Mouse (Mus musculus): ENCODE results near the gene Gm13289.
"Not testable (repeated sequence)": the region's sequence is repeated elsewhere in the genome, so short reads cannot be mapped to it uniquely, and the experiment has no call there.

Gene Gm13289

GRCm38 (mm10) chr4:88785409-88785808 lies 8.7 kb downstream of the Gm13289 start, which contains the start of gene Gm13276:
TSS of gene Gm13276 (plus strand) at chr4:88785709.
- not testable (repeated sequence) for DNase-seq

GRCm38 (mm10) chr4:88788402-88788801 lies 11.7 kb downstream of the Gm13289 start, which contains the start of gene Gm13277:
TSS of gene Gm13277 (plus strand) at chr4:88788632.
- DNase-seq: peak; percentile 67 to 75

DNA sequence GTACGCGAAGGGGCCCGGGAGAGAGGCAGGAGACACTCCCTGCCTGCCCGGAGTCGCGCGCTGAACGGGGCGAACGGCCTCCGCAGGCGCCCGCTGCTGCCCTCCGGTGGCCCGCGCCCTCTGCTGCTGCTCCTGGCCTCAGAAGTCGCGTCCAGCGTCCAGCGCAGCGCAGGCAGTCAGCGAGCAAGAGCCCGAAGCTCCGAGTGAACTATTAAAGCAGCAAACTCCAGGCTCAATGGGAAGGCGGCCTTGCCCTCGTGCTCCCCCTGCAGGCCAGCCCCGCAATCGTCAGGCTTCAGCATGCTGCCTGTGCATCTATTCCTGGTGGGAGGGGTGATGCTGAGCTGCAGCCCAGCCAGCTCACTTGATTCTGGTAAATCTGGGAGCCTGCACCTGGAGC lies 14.5 kb downstream of the Gm13289 start, which contains the start of gene Gm13278:
TSS of gene Gm13278 (plus strand) at position 301 of the 400 bp plus-strand sequence.
- not testable (repeated sequence) for DNase-seq

DNA sequence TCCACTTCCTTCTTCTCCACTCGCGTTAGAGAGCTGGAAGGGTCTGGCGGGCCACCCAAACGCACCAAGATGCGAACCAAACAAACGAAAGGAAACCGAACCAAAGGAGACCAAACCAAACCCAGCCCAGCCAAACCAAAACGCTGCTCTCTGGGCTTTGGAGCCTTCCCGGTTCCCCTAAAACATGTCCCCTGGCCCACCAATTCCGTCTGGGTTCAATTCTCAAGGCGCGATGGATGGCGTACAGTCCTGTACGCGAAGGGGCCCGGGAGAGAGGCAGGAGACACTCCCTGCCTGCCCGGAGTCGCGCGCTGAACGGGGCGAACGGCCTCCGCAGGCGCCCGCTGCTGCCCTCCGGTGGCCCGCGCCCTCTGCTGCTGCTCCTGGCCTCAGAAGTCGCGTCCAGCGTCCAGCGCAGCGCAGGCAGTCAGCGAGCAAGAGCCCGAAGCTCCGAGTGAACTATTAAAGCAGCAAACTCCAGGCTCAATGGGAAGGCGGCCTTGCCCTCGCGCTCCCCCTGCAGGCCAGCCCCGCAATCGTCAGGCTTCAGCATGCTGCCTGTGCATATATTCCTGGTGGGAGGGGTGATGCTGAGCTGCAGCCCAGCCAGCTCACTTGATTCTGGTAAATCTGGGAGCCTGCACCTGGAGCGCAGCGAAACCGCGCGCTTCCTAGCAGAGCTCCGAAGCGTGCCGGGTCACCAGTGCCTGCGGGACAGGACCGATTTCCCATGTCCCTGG lies 17.4 kb downstream of the Gm13289 start, which contains the start of gene Gm13275:
TSS of gene Gm13275 (plus strand) at position 552 of the 740 bp plus-strand sequence.
- DNase-seq: peak; percentile 74 to 82

DNA sequence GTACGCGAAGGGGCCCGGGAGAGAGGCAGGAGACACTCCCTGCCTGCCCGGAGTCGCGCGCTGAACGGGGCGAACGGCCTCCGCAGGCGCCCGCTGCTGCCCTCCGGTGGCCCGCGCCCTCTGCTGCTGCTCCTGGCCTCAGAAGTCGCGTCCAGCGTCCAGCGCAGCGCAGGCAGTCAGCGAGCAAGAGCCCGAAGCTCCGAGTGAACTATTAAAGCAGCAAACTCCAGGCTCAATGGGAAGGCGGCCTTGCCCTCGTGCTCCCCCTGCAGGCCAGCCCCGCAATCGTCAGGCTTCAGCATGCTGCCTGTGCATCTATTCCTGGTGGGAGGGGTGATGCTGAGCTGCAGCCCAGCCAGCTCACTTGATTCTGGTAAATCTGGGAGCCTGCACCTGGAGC lies 20.4 kb downstream of the Gm13289 start, which contains the start of gene Gm13279:
TSS of gene Gm13279 (plus strand) at position 301 of the 400 bp plus-strand sequence.
- not testable (repeated sequence) for DNase-seq

DNA sequence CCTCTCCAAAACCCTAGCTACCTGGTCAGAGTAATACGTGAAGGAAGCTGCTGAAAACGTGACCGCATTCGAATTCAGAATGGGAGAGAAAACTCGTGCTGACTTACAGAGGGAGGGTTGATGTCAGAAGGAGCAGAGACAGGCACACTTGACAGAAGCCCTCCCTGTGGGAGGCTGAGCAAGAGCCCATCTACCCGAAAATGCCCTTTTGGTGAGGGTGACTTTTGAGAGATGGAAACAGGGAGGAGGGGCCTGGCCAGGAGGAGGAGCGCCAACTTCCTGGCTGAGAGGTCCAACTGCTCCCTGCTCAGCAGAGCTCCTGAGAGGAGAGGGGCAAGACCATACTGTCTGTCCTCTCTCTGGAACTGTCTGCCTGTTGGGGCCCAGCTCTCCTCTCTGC lies 22.6 kb downstream of the Gm13289 start, which contains the start of gene Gm13285:
TSS of gene Gm13285 (plus strand) at position 301 of the 400 bp plus-strand sequence.
- DNase-seq: not testable (repeated sequence)

DNA sequence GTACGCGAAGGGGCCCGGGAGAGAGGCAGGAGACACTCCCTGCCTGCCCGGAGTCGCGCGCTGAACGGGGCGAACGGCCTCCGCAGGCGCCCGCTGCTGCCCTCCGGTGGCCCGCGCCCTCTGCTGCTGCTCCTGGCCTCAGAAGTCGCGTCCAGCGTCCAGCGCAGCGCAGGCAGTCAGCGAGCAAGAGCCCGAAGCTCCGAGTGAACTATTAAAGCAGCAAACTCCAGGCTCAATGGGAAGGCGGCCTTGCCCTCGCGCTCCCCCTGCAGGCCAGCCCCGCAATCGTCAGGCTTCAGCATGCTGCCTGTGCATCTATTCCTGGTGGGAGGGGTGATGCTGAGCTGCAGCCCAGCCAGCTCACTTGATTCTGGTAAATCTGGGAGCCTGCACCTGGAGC lies 26.2 kb downstream of the Gm13289 start, which contains the start of gene Gm13287:
TSS of gene Gm13287 (plus strand) at position 301 of the 400 bp plus-strand sequence.
- DNase-seq: not testable (repeated sequence)

DNA sequence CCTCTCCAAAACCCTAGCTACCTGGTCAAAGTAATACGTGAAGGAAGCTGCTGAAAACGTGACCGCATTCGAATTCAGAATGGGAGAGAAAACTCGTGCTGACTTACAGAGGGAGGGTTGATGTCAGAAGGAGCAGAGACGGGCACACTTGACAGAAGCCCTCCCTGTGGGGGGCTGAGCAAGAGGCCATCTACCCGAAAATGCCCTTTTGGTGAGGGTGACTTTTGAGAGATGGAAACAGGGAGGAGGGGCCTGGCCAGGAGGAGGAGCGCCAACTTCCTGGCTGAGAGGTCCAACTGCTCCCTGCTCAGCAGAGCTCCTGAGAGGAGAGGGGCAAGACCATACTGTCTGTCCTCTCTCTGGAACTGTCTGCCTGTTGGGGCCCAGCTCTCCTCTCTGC lies 28.5 kb downstream of the Gm13289 start, which contains the start of gene Gm13288:
TSS of gene Gm13288 (plus strand) at position 301 of the 400 bp plus-strand sequence.
- DNase-seq: not testable (repeated sequence)

DNA sequence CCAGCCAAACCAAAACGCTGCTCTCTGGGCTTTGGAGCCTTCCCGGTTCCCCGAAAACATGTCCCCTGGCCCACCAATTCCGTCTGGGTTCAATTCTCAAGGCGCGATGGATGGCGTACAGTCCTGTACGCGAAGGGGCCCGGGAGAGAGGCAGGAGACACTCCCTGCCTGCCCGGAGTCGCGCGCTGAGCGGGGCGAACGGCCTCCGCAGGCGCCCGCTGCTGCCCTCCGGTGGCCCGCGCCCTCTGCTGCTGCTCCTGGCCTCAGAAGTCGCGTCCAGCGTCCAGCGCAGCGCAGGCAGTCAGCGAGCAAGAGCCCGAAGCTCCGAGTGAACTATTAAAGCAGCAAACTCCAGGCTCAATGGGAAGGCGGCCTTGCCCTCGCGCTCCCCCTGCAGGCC lies 29.0 kb downstream of the Gm13289 start:
- DNase-seq: peak in 1 of 2 experiments; percentile 13

DNA sequence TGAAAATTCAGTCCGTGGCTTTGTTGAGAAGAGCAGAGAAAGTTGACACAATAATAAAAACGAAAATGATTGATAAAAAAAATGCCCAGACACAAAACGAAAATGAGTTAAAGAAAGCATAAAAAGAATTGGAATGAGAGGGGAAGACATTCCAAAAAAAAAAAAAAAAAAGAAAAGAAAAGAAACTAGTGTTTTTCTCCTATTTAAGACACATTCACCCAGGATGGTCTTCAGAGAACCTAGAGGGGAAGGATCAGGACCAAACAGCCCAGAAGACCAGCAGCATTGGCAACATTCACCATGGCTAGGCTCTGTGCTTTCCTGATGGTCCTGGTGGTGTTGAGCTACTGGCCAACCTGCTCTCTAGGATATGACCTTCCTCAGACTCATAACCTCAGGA lies 39.2 kb downstream of the Gm13289 start, which contains the start of gene Ifna7:
TSS of gene Ifna7 (plus strand) at position 301 of the 400 bp plus-strand sequence.
- DNase-seq: no peak

DNA sequence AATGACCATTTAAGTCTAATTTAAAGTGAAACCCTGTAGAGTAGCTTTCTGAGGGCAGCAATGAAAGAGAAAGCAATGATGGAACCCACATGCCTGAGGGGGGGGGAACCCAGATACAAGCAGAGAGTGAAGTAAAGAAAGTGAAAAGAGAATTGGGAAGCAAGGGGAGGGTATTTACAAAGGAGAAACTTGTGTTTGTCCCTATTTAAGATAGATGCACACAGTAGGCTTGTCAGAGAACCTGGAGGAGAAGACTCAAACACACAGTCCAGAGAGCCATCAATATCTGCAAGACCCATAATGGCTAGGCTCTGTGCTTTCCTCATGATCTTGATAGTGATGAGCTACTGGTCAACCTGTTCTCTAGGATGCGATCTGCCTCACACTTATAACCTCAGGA lies 42.9 kb downstream of the Gm13289 start, which contains the start of gene Ifna11:
TSS of gene Ifna11 (plus strand) at position 301 of the 400 bp plus-strand sequence.
- DNase-seq: no peak

- DNase-seq: no peak
These were observed 46.3 kb downstream of the Gm13289 start for GRCm38 (mm10) chr4:88822995-88823394.

All from thymus, postnatal 36 days (tissue).